Mouse (Mus musculus): ENCODE results near the gene Slc6a20b.
"Not testable (repeated sequence)": the region's sequence is repeated elsewhere in the genome, so short reads cannot be mapped to it uniquely, and the experiment has no call there.

Gene Slc6a20b

GRCm38 (mm10) chr9:123632281-123632680, at the start of gene Slc6a20b:
Slc6a20b (minus strand) TSS chr9:123632565.
- DNase-seq: no peak

DNA sequence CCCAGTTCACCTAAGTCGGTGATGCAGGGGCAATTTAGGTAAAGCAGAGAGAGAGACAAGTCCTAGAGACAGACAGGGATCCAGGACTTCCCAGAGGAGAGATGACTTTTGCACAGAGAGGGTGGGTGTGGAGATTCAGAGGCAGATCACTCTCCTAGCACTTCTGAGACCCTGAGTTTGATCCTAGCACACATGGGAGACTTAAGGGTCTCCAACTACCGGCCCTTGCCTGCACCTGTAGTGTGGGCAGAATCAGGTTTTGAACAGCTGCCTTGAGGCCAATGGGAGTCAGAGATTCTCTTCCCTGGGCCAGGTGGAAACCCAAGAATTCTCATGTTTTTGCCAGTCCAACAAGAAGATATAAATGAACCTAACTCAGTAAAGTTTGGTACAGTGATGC, 46.8 kb upstream of the Slc6a20b start:
- no peak for DNase-seq

DNA sequence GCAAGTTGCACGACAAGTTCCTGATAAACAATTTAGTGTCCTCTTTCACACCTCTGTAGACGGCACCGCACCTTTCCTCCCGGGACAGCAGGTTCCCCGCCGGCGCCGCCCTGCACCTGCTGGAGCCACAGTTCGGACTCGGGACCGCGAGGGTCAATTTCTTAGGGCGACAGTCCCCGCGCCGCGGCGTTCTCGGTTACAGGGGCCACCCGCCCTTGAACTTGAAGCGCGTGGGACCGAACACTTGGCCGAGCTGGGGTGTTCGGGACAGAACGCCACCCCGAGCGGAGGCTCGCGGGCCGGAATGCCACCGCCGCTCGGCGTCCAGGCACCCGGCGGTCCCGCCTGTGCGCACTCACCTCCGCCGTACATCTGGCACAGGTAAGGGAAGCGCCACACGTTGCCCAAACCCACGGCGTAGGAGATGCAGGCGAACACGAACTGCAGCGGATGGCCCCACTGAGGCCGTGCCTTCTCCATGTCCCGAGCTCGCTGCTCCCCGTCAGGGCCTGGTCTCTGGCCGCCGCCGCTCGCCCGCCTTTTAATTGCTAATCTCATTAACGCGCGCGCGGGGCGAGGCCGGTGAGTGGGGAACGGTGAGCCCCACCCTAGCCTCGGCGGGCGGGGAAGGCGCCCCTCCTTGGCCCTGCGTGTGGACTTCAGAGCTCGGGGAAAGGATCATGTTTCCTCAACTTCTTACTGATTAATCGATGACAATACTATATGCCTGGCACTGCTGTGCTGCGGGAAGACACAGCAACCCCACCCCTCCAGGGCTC, 46.2 kb upstream of the Slc6a20b start, which contains the start of the genes Ccr9 and Slc6a20a:
Gene Ccr9 (plus strand): TSS at position 113 of the 779 bp plus-strand sequence.
Gene Slc6a20a (minus strand): TSS at position 559 of the 779 bp plus-strand sequence.
- peak; percentile 7 for DNase-seq

- DNase-seq: peak; percentile 69
These were observed 33.3 kb upstream of the Slc6a20b start for GRCm38 (mm10) chr9:123665645-123666044.

- not testable (repeated sequence) for DNase-seq
These were observed 27.8 kb upstream of the Slc6a20b start for GRCm38 (mm10) chr9:123659986-123660676.

- no peak for DNase-seq
These were observed 26.6 kb upstream of the Slc6a20b start for GRCm38 (mm10) chr9:123658981-123659380.

DNA sequence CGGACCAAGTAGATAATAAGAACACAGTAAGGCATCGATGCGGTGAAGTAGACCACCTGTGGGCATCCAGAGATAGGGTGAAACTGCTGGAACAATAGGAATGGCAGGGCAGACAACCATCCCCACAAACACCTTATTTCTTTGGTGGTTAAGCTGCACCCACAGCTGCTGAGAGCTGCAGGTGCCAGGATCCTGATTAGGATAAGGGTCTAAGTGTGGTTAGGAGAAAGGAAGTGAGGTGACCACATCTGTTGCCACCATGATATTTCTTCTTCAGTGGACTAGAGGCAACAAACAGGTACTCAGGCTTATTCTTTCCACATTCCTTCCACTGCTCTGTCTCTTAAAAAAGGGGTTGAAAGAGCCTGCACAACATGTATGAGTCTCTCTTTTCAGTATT, 25.1 kb upstream of the Slc6a20b start:
- DNase-seq: no peak

DNA sequence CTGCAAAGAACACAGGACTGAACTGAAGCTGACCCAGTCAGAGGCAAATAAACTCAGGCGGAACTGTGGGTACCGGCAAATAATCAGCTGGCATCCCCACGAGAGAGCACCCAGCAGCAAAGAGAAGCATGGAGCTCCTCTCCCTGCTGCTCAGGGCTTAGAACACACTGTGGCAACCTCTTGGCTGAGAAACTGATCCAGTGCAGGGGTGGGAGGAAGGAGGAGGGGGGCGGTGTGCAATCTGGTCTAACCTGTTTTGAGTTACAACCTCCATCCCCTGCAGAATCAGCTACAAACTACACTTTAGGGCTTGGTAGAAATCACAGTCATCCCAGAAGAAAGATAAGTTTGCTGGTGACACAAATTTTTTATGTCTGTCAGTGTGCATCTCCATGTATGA, 19.0 kb upstream of the Slc6a20b start:
- DNase-seq: no peak

GRCm38 (mm10) chr9:123649785-123650511, 17.6 kb upstream of the Slc6a20b start:
- no peak for DNase-seq

- no peak for DNase-seq
These were observed 7.7 kb upstream of the Slc6a20b start for GRCm38 (mm10) chr9:123640106-123640505.

- DNase-seq: peak; percentile 11
These were observed 6.3 kb upstream of the Slc6a20b start for GRCm38 (mm10) chr9:123638668-123639089.

DNA sequence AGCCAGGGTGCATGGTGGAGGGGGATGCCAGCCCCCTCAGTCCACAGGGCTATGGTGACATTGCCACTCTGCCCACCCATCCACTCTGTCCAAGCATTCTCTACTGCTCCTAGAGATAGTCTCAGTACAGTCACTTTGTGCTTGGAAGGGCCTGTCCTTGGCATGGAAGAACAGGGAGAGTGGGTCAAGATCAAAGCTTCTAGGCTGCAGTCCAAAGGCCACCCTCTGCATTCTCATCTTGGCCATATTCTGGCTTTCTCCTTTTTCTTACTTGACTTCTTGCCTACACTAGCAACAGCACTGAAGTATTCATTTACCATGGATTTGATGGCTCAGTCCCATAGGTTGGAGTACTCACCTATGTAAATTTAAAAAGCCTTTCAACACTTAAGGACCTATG, 5.9 kb upstream of the Slc6a20b start:
- no peak for DNase-seq

DNA sequence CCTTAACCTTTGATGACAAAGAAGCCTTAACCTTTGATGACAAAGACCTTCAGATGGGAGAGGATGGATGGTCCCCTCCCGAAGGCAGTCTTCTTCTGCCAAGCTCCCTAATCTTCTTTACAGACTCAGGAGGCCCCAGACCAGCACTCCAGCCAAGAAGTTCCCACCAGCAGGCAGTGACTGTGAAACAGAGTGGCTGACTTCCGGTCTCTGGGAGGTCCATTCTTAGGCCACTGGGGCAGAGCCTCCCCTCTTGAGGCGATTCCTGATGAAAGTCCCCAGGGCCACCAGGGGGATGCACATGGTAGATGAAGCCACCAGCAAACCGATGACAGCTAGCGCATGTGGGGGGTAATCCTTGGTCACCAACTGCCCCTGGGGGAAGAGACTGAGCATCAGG, 4.4 kb upstream of the Slc6a20b start:
- DNase-seq: no peak

DNA sequence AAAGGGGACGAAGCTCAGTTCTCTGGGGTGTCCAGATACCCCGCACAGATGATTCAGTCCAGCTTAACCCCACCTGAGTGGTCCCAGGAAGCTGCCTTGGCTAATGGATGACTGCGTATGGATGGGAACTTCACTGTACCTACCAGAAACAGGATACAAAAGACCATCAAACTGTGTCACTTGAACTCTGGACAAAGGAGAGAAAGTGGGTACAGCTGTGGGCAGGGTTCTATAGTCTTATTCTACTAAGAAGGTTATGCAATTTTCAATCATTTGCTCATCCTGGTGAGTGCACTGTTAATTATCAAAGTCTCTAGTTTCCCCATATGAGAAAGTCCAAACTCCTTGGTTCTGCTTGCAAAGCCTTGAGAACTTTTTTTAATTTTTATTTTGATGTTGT, 628 bp upstream of the Slc6a20b start:
- DNase-seq: no peak

DNA sequence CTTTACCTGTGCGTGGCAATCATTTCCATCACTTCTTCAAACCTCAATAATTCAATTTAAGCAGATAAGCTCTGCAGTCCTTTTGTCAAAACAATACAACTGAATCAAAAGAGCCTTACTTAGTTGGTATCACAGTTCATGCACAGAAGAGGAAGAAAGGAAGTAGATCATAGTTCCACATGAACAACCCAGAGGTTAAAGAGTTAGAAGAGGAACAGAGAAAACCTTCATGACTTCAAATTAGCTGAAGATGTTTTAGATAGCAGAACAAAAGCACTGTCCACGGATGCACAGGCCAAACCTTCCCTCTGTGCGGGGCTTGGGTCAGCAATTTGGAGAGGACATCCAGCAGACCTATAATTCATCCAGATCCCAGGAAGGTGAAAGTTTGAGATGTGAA, 699 bp downstream of the Slc6a20b start:
- DNase-seq: no peak

DNA sequence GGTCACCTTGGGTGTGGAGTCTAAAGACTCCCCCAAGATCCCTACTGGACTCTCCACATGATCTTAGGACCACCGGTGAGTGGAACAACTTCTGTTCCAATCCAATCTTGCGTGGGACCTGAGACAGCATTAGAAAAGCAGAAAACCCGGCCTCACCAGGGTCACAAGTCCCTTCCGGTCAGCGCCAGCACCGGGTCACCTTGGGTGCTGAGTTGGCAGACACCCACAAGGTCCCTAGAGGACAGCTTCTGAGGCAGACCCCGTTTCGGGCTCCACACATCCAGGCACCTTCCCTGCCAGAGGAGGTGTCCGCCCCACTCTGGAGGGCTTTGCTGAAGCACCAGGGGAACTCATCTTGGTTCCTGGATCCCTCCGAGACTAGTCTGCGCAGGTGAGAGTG, 6.5 kb downstream of the Slc6a20b start:
- DNase-seq: no peak

DNA sequence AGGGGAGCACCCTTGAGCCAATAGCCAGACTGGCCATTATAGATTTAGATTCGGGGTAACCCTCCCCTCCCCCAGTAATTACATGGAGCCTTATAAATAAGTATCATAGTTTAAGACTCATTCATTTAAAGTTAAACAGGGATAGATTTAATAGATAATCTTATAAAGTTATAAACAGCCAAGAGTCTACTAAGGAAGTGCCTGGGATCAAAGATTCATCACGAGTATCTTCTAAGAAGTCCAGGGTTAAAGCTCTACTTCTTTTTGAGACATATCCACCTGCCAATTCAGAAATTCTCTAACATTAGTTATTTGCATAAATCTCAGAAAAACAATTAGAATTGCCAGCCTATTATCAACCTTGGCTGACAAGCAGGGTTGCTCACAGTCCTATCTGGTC, 7.6 kb downstream of the Slc6a20b start:
- no peak for DNase-seq

GRCm38 (mm10) chr9:123620311-123621098, 11.9 kb downstream of the Slc6a20b start:
- no peak for DNase-seq

- no peak for DNase-seq
These were observed 30.8 kb downstream of the Slc6a20b start for GRCm38 (mm10) chr9:123601529-123601928.

DNA sequence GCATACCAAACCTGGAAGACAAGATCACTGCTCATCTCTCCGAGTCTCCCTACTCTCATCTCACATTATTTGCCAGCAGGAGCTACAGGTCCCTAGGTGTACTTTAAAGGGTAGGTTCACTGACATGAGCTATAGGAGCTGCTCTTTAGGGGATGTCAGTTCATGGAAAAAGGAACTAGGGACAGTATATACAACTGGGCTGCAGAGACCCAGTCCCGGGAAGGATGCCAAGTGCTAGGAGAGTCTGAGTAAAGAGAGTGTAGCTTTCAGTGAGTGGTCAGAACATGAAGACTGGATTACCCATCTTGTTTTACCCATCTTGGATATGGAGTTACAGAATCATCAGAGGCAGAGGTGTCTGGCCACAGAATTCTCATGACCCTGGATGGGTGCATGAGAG, 35.0 kb downstream of the Slc6a20b start:
- no peak for DNase-seq

GRCm38 (mm10) chr9:123596910-123597309, 35.5 kb downstream of the Slc6a20b start:
- no peak for DNase-seq

DNA sequence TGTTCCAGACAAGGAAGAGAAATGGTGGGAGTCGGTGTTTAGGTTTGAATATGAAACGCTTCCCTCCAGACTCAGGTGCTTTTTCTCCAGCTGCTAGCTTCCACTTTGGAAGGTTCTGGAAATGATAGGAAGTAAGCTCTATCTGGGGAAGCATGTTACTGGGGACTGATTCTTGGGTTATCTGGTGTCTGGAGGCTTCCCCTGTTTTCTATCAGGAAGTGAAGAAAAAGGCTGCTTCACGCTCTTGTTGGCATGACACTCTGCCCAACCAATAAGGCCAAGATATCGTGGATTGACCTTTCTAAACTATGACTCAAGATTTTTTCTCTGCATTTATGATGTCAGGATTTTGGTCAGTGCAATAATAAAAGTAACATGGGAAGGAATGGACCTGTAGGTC, 37.2 kb downstream of the Slc6a20b start:
- no peak for DNase-seq
